Mouse (Mus musculus): Measurements from ENCODE around the gene Eno1. TPM values are rescaled to one million over a fixed set of nuclear protein-coding genes. Genes with fewer than 3 reads are reported as not detected.

Eno1 gene
- polyA plus RNA-seq, 1 experiment = 505 TPM

DNA sequence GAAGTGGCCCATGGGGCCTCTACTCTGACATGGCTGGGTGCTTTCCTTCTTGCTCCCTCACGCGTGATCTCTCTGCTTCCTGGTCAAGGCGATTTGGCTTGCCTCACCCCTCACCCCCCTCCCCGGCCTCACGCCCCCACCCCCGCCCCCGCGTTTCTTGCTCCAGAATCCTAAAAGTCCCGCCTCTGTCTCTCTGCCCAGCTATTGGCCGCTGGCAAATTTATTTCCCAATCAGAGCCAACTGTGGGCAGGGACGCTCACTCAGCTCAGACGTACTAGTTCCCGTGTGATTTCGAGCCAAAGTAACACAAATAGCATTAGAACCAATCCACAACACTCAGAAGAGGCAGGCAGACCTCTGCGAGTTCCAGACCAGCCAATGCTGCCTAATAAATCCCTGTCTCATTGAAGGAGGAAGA is 24.0 kb upstream of the Eno1 start:
- peak; percentile 86 for DNase-seq (ENCODE audit: low read depth)
- TF ChIP-seq CTCF (IDR thresholded peaks at IDR 0.05; ENCODE audit: borderline replicate concordance, extremely low read depth, insufficient read depth, insufficient read length) (no peak), POLR2A (IDR thresholded peaks at IDR 0.05; ENCODE audit: borderline replicate concordance, extremely low read depth, insufficient read depth, insufficient read length, poor library complexity, severe bottlenecking) (no peak)

DNA sequence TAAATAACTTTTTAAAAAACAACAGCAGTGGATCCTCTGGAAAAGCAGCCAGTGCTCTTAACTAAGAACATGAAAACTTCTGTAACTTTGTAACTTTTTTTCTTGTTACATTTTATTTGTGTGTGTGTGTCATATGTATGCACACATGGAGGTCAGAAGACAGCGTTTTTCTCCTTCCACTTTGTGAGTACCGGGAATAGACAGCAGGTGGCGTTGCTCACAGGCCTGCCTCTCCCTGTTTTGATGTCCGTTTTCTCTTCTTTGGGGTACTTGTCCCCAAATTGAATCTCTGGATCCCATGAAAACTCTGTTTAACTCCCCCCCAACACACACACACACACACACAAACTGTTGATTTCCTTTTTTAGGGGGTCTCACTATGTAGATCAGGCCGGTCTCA is 22.6 kb upstream of the Eno1 start:
- no peak for TF ChIP-seq POLR2A (IDR thresholded peaks at IDR 0.05; ENCODE audit: borderline replicate concordance, extremely low read depth, insufficient read depth, insufficient read length, poor library complexity, severe bottlenecking)
- peak; percentile 38; the same call in 1 of the 2 replicates for TF ChIP-seq CTCF (IDR thresholded peaks at IDR 0.05; ENCODE audit: borderline replicate concordance, extremely low read depth, insufficient read depth, insufficient read length)
- no peak for DNase-seq (ENCODE audit: low read depth)

GRCm38 (mm10) chr4:150216423-150216822 is 20.1 kb upstream of the Eno1 start:
- TF ChIP-seq CTCF (IDR thresholded peaks at IDR 0.05; ENCODE audit: borderline replicate concordance, extremely low read depth, insufficient read depth, insufficient read length) = no peak
- no peak for TF ChIP-seq POLR2A (IDR thresholded peaks at IDR 0.05; ENCODE audit: borderline replicate concordance, extremely low read depth, insufficient read depth, insufficient read length, poor library complexity, severe bottlenecking)
- DNase-seq (ENCODE audit: low read depth) = no peak

DNA sequence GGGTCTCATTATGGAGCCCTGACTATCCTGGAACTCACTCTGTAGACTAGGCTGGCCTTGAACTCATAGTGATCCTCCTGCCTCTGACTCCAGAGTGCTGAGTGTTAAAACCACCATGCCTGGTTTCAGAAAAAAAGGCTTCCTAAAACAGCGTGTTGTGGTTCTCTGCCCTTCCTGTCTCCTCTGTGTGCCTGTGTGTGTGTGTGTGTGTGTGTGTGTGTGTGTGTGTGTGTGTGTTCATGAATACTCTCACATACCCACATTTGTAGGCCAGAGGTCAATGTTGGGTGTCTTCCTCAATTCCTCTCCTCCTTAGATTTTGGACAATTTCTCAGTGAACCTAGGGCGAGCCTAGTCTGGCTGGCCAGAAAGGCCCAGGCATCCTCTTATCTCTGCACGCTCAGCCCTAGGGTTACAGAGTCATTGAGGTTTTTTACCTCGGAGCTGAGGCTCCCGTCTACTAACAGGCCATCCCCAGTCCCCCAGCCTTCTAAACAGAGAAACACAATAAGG is 19.4 kb upstream of the Eno1 start:
- DNase-seq (ENCODE audit: low read depth) = no peak
- no peak for TF ChIP-seq CTCF (IDR thresholded peaks at IDR 0.05; ENCODE audit: borderline replicate concordance, extremely low read depth, insufficient read depth, insufficient read length)
- TF ChIP-seq POLR2A (IDR thresholded peaks at IDR 0.05; ENCODE audit: borderline replicate concordance, extremely low read depth, insufficient read depth, insufficient read length, poor library complexity, severe bottlenecking) = no peak

- no peak for DNase-seq (ENCODE audit: low read depth)
- TF ChIP-seq POLR2A (IDR thresholded peaks at IDR 0.05; ENCODE audit: borderline replicate concordance, extremely low read depth, insufficient read depth, insufficient read length, poor library complexity, severe bottlenecking) (no peak), CTCF (IDR thresholded peaks at IDR 0.05; ENCODE audit: borderline replicate concordance, extremely low read depth, insufficient read depth, insufficient read length) (no peak)
Observed at GRCm38 (mm10) chr4:150217935-150218334, 18.6 kb upstream of the Eno1 start.

DNA sequence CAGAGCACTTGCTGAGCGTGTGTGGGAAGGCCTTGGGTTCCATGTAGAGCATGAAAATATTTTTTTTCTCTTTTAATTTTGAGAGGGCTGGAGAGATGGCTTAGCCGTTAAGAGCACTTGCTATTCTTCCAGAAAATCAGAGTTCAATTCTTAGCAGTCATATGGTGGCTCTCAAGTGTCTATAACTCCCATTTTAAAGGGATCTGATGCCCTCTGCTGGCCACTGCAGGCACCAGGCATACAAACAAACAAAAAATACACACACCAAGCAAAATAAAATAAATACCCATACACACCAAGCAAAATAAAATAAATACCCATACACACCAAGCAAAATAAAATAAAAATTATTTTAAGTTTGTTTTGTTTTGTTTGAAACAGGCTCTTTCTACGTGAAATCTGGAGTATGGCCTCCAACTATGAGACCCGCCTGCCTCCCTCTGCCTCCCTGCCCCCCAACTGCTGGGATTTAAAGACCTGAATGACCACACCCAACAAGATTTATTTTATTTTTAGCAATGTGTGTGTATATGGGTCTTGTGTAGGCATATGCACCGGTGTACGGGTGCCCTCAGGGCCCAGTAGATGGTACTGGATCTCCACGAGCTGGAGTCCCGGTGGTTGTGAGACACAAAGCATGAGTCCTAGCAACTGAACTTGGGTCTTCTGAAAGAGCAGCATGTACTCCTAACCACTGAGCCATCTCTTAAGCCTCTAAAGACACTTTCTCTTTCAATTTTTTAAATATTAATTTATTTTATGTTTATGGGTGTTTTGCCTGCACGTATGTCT is 16.8 kb upstream of the Eno1 start:
- DNase-seq (ENCODE audit: low read depth) = peak; percentile 84
- peak; percentile 73; the same call in 1 of the 2 replicates for TF ChIP-seq CTCF (IDR thresholded peaks at IDR 0.05; ENCODE audit: borderline replicate concordance, extremely low read depth, insufficient read depth, insufficient read length)
- no peak for TF ChIP-seq POLR2A (IDR thresholded peaks at IDR 0.05; ENCODE audit: borderline replicate concordance, extremely low read depth, insufficient read depth, insufficient read length, poor library complexity, severe bottlenecking)

GRCm38 (mm10) chr4:150220584-150220983 is 15.9 kb upstream of the Eno1 start:
- no peak for DNase-seq (ENCODE audit: low read depth)
- TF ChIP-seq POLR2A (IDR thresholded peaks at IDR 0.05; ENCODE audit: borderline replicate concordance, extremely low read depth, insufficient read depth, insufficient read length, poor library complexity, severe bottlenecking) (no peak), CTCF (IDR thresholded peaks at IDR 0.05; ENCODE audit: borderline replicate concordance, extremely low read depth, insufficient read depth, insufficient read length) (no peak)

DNA sequence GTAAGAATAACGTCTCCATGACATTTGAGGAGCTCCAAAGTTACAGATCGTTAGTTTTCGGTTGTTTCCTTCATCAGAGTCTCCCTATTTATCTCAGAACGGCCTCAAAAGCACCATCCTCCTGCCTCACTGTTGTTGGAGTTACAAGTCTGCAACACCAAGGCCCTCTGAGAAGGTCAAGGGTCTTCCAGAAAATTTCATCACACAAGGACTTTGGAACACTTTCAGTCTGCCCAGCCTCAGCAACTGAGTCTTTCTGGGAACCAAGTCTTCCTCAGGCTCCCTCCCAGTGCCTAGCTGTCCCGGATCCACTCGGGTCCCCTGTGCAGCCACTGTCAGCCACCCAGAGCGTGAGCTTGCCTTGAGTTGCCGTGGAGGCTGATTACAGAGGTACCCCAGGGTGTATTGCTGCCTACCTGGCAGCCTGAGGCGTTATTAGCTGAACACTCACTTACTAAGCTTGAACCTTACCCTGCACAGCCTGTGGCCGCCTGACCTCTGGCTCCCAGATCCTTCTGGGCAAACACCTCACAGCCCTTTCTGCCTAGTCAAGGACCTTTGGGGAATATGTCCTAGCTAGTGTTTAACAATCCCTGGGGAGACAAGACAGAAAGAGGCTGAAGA is 15.4 kb upstream of the Eno1 start:
- DNase-seq (ENCODE audit: low read depth) = no peak
- TF ChIP-seq CTCF (IDR thresholded peaks at IDR 0.05; ENCODE audit: borderline replicate concordance, extremely low read depth, insufficient read depth, insufficient read length) (no peak), POLR2A (IDR thresholded peaks at IDR 0.05; ENCODE audit: borderline replicate concordance, extremely low read depth, insufficient read depth, insufficient read length, poor library complexity, severe bottlenecking) (no peak)

- no peak for DNase-seq (ENCODE audit: low read depth)
- TF ChIP-seq CTCF (IDR thresholded peaks at IDR 0.05; ENCODE audit: borderline replicate concordance, extremely low read depth, insufficient read depth, insufficient read length) (no peak), POLR2A (IDR thresholded peaks at IDR 0.05; ENCODE audit: borderline replicate concordance, extremely low read depth, insufficient read depth, insufficient read length, poor library complexity, severe bottlenecking) (no peak)
Observed at GRCm38 (mm10) chr4:150223830-150224229, 12.7 kb upstream of the Eno1 start.

GRCm38 (mm10) chr4:150225700-150226099 is 10.8 kb upstream of the Eno1 start:
- TF ChIP-seq CTCF (IDR thresholded peaks at IDR 0.05; ENCODE audit: borderline replicate concordance, extremely low read depth, insufficient read depth, insufficient read length) (no peak), POLR2A (IDR thresholded peaks at IDR 0.05; ENCODE audit: borderline replicate concordance, extremely low read depth, insufficient read depth, insufficient read length, poor library complexity, severe bottlenecking) (no peak)
- peak; percentile 59 for DNase-seq (ENCODE audit: low read depth)

DNA sequence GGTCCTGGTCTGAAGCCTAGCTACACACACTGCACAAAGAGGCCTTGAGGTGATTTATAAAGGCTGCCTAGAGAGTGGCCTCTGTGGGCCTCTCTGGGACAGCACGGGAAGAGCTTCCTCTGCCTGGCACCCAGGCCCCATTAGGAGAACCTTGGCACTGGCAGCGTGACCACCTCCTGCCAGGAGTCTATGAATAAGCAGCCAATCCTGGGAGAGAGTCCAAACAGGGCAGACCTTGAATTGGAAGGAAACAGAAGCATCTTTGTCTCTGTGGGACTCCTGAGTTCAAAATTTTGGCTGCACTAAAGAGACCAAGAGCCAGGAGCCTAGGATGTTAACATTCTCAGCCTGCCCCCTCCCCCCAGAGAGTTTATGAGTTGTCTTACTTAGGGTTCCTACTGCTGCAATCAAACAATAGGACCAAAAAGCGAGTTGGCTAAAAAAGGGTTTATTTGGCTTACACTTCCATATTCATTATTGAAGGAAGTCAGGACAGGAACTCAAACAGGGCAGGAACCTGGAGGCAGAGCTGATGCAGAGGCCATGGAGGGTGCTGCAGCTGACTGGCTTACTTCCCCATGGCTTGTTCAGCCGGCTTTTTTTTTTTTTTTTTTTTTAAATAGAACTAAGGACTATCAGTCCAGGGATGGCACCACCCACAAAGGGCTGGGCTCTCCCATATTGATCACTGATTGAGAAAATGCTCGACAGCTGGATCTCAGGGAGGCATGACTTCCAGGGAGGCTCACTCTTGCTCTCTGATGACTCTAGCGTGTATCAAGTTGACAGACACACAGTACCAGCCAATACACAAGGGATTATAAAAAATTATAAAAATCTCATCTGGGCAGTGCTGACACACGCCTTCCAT is 9.5 kb upstream of the Eno1 start:
- DNase-seq (ENCODE audit: low read depth) = peak; percentile 97
- TF ChIP-seq POLR2A (IDR thresholded peaks at IDR 0.05; ENCODE audit: borderline replicate concordance, extremely low read depth, insufficient read depth, insufficient read length, poor library complexity, severe bottlenecking) (no peak), CTCF (IDR thresholded peaks at IDR 0.05; ENCODE audit: borderline replicate concordance, extremely low read depth, insufficient read depth, insufficient read length) (no peak)
